Mouse (Mus musculus) cerebellum, adult 9-11 months (tissue): Measurements from ENCODE around the gene Gnb4.
A peak's percentile ranks its signal among the peaks of the same experiment; 100 is the strongest.

Experiments
- DNase-seq: peaks from one replicate; pipeline ENCODE4 v3.0.0; 2022

The Gnb4 gene

GRCm38 (mm10) chr3:32611606-32612170 lies 4.7 kb downstream of the Gnb4 start:
- DNase-seq = no peak

GRCm38 (mm10) chr3:32610560-32610959 lies 5.8 kb downstream of the Gnb4 start:
- DNase-seq = peak; percentile 7

- DNase-seq = no peak
Observed at GRCm38 (mm10) chr3:32609233-32609632, 7.2 kb downstream of the Gnb4 start.

GRCm38 (mm10) chr3:32601055-32601454 lies 15.3 kb downstream of the Gnb4 start:
- DNase-seq = no peak

GRCm38 (mm10) chr3:32599328-32599727 lies 17.1 kb downstream of the Gnb4 start:
- DNase-seq = no peak

GRCm38 (mm10) chr3:32595080-32595479 lies 21.3 kb downstream of the Gnb4 start:
- no peak for DNase-seq

- no peak for DNase-seq
Observed at GRCm38 (mm10) chr3:32586274-32586673, 30.1 kb downstream of the Gnb4 start.

- DNase-seq = no peak
Observed at GRCm38 (mm10) chr3:32583489-32583888, 32.9 kb downstream of the Gnb4 start.

- no peak for DNase-seq
Observed at GRCm38 (mm10) chr3:32581911-32582310, 34.5 kb downstream of the Gnb4 start.

GRCm38 (mm10) chr3:32580738-32581137 lies 35.6 kb downstream of the Gnb4 start:
- no peak for DNase-seq

- no peak for DNase-seq
Observed at GRCm38 (mm10) chr3:32578772-32579171, 37.6 kb downstream of the Gnb4 start.

GRCm38 (mm10) chr3:32575151-32575550 lies 41.2 kb downstream of the Gnb4 start:
- no peak for DNase-seq

- DNase-seq = no peak
Observed at GRCm38 (mm10) chr3:32573881-32574280, 42.5 kb downstream of the Gnb4 start.

- DNase-seq = no peak
Observed at GRCm38 (mm10) chr3:32573086-32573485, 43.3 kb downstream of the Gnb4 start.

GRCm38 (mm10) chr3:32563401-32563800 lies 53.0 kb downstream of the Gnb4 start:
- DNase-seq = no peak

GRCm38 (mm10) chr3:32553061-32553460 lies 63.3 kb downstream of the Gnb4 start:
- DNase-seq = no peak

GRCm38 (mm10) chr3:32538091-32538490 lies 78.3 kb downstream of the Gnb4 start:
- no peak for DNase-seq

GRCm38 (mm10) chr3:32537556-32537955 lies 78.8 kb downstream of the Gnb4 start:
- peak; percentile 61 for DNase-seq

GRCm38 (mm10) chr3:32535692-32536091 lies 80.7 kb downstream of the Gnb4 start:
- DNase-seq = no peak
